ENCODE assay signal across 20 mouse cellular contexts in genomic region chr7:118143123-118143522, GRCm38 (mm10). TPM values are rescaled to one million over a fixed set of nuclear protein-coding genes. Genes with fewer than 3 reads are reported as not detected.
DNase-seq lines count a peak whose midpoint lies in the region; ATAC-seq and TF ChIP-seq lines count a peak whose summit lies in the region.
"Had no signal": no experiment of that assay in that cellular context is flagged by ENCODE, and none has a peak within 500 bp of the region (broad histone marks: within the 10 kb centered on the region; RNA-seq: fewer than 3 reads in every experiment).

No protein-coding gene starts in this region.

- H3K36me3 ChIP-seq in G1E (replicated peaks) = peaks cover 81% of the 10 kb centered on the region
- H3K36me3 ChIP-seq in liver, embryonic 12.5 days = peaks cover 80% of the 10 kb centered on the region
- peaks cover 40% of the 10 kb centered on the region for H3K36me3 ChIP-seq in liver, embryonic 16.5 days (ENCODE audit: control insufficient read depth, insufficient read depth)

- H3K9ac ChIP-seq in liver, embryonic 12.5 days = peak overlapping the region; percentile 12; the same call in 1 of the 2 replicates
- no peak overlapping the region for H3K9ac ChIP-seq in liver, embryonic 16.5 days (ENCODE audit: low read depth, low read length)
- H3K9ac ChIP-seq: embryonic facial prominence, embryonic 12.5 days; forebrain, embryonic 13.5 days; hindbrain, embryonic 13.5 days had no signal

- TF ChIP-seq CTCF in G1E (IDR thresholded peaks at IDR 0.05; ENCODE audit: low read depth, low read length) = no peak
- TF ChIP-seq CTCF in left cerebral cortex, adult 2 months (IDR thresholded peaks at IDR 0.05) = no peak

- ATAC-seq in G1E (ENCODE audit: extremely low read depth, insufficient number of reproducible peaks, low FRiP score, poor library complexity, severe bottlenecking) = peak; percentile 66
- peak; percentile 83 for ATAC-seq in erythroblast, adult 5-6 weeks (replicated peaks; ENCODE audit: low FRiP score, poor library complexity, severe bottlenecking)
- peak; percentile 94 for ATAC-seq in liver, embryonic 12.5 days
- ATAC-seq in liver, embryonic 16.5 days (ENCODE audit: low read depth) = peak; percentile 95
- ATAC-seq: CD4-positive, CD25-positive, alpha-beta regulatory T cell, adult 4 months; forebrain, embryonic 13.5 days; hindbrain, postnatal 0 days had no signal

- no peak for DNase-seq in G1E (ENCODE audit: low spot score)
- no peak for DNase-seq in urinary bladder, postnatal 4 days (ENCODE audit: low spot score in 2 of 2)
- DNase-seq in neural tube, embryonic 10.5 days (ENCODE audit: extremely low spot score, low spot score) = no peak
- no peak for DNase-seq in ovary, adult 18-20 months (ENCODE audit: low spot score)
- DNase-seq in left cerebral cortex, adult 2 months (ENCODE audit: extremely low spot score in 1 of 2, low spot score in 2 of 2) = no peak
- DNase-seq: adrenal gland, postnatal 10 days; B cell, adult 2 months; cerebellum, adult 18-20 months; cerebellum, adult 9-11 months; gastrocnemius, adult 2 months; gastrocnemius, postnatal 25 days; heart, postnatal 14 days had no signal

- no peaks in the 10 kb centered on the region for H3K27me3 ChIP-seq in G1E (ENCODE audit: insufficient read depth, low read length)
- H3K27me3 ChIP-seq in liver, embryonic 12.5 days (replicated peaks) = no peaks in the 10 kb centered on the region
- no peaks in the 10 kb centered on the region for H3K27me3 ChIP-seq in liver, embryonic 16.5 days (ENCODE audit: control insufficient read depth, insufficient read depth, low read depth, low read length)
- H3K27me3 ChIP-seq: embryonic facial prominence, embryonic 12.5 days; forebrain, embryonic 13.5 days; hindbrain, embryonic 13.5 days had no signal

- intact Hi-C loops in left cerebral cortex, adult 2 months (cut with DNase I) = loop anchor here (5.0 kb wide), 1 partner anchor 64 kb away; no protein-coding TSS in a partner anchor

- H3K9me3 ChIP-seq in G1E (replicated peaks) = no peaks in the 10 kb centered on the region
- no peaks in the 10 kb centered on the region for H3K9me3 ChIP-seq in liver, embryonic 12.5 days (replicated peaks)
- H3K9me3 ChIP-seq in liver, embryonic 16.5 days (replicated peaks; ENCODE audit: control insufficient read depth, low read length) = no peaks in the 10 kb centered on the region
- H3K9me3 ChIP-seq: embryonic facial prominence, embryonic 12.5 days; forebrain, embryonic 13.5 days; hindbrain, embryonic 13.5 days had no signal

- WGBS in liver, embryonic 12.5 days (ENCODE audit: insufficient replicate concordance) = 29% methylated on average over 4 of the region's 4 CpGs
- 30% methylated on average over 4 of the region's 4 CpGs for WGBS in liver, embryonic 16.5 days (ENCODE audit: insufficient replicate concordance)

- no peak overlapping the region; the same call in 1 of the 2 replicates for H3K4me3 ChIP-seq in G1E (ENCODE audit: low read depth, low read length)
- H3K4me3 ChIP-seq in liver, embryonic 12.5 days = no peak overlapping the region
- no peak overlapping the region for H3K4me3 ChIP-seq in liver, embryonic 16.5 days (ENCODE audit: low read depth, low read length)
- no peak overlapping the region for H3K4me3 ChIP-seq in left cerebral cortex, adult 2 months
- H3K4me3 ChIP-seq: embryonic facial prominence, embryonic 12.5 days; forebrain, embryonic 13.5 days; gastrocnemius, adult 2 months; hindbrain, embryonic 13.5 days had no signal

- H3K27ac ChIP-seq in liver, embryonic 12.5 days = peak overlapping the region; percentile 71
- H3K27ac ChIP-seq in liver, embryonic 16.5 days (ENCODE audit: low read length) = peak overlapping the region; percentile 58
- no peak overlapping the region for H3K27ac ChIP-seq in left cerebral cortex, adult 2 months
- H3K27ac ChIP-seq: embryonic facial prominence, embryonic 12.5 days; forebrain, embryonic 13.5 days; gastrocnemius, adult 2 months; hindbrain, embryonic 13.5 days; hindbrain, postnatal 0 days had no signal

- peak overlapping the region; percentile 32 for H3K4me2 ChIP-seq in liver, embryonic 12.5 days
- peak overlapping the region; percentile 6 for H3K4me2 ChIP-seq in liver, embryonic 16.5 days (ENCODE audit: low read depth, low read length)
- H3K4me2 ChIP-seq: embryonic facial prominence, embryonic 12.5 days; forebrain, embryonic 13.5 days; hindbrain, embryonic 13.5 days had no signal

- H3K4me1 ChIP-seq in G1E (ENCODE audit: insufficient read depth, low read depth, low read length) = peaks cover 15% of the 10 kb centered on the region
- peaks cover 20% of the 10 kb centered on the region for H3K4me1 ChIP-seq in liver, embryonic 12.5 days
- H3K4me1 ChIP-seq in liver, embryonic 16.5 days (ENCODE audit: control insufficient read depth, low read depth, low read length) = peaks cover 10% of the 10 kb centered on the region
- H3K4me1 ChIP-seq: embryonic facial prominence, embryonic 12.5 days; forebrain, embryonic 13.5 days; hindbrain, embryonic 13.5 days had no signal

RNA-seq across cellular contexts. Expression of gene Arl6ip1, which starts 13.7 kb away (rescaled TPM):
- total RNA-seq in G1E (2014; fragmentation: Nextera tagmentation) (287 and 297 TPM in 2 replicates), G1E (2017) (139 and 169 TPM in 2 replicates)
- 16.7 and 23.3 TPM in 2 replicates for polyA plus RNA-seq in G1E (2012)
- 103 and 110 TPM in 2 replicates for total RNA-seq in erythroblast, adult 5-6 weeks (2015; ENCODE audit: low replicate concordance)
- total RNA-seq in erythroblast, adult 5-6 weeks (2017; ENCODE audit: low replicate concordance) = 82.2 and 113 TPM in 2 replicates
- 254 and 292 TPM in 2 replicates for polyA plus RNA-seq in liver, embryonic 12.5 days (2016; fragmentation: Nextera tagmentation; extraction: Ambion mirVana)
- 283 and 300 TPM in 2 replicates for polyA plus RNA-seq in liver, embryonic 16.5 days (2015; fragmentation: Nextera tagmentation; extraction: Ambion mirVana)
- total RNA-seq in left cerebral cortex, adult 2 months (2021) = 100 to 1,000 TPM; 245 to 246 TPM

RNA-seq across cellular contexts. Expression of gene Rps15a, which starts 27.1 kb away (rescaled TPM):
- 994 and 1,062 TPM in 2 replicates for total RNA-seq in G1E (2014; fragmentation: Nextera tagmentation)
- total RNA-seq in G1E (2017) = 1,114 and 1,598 TPM in 2 replicates
- polyA plus RNA-seq in G1E (2012) = 15.2 and 16.0 TPM in 2 replicates
- 430 and 606 TPM in 2 replicates for total RNA-seq in erythroblast, adult 5-6 weeks (2015; ENCODE audit: low replicate concordance)
- 197 and 317 TPM in 2 replicates for total RNA-seq in erythroblast, adult 5-6 weeks (2017; ENCODE audit: low replicate concordance)
- 565 and 598 TPM in 2 replicates for polyA plus RNA-seq in liver, embryonic 12.5 days (2016; fragmentation: Nextera tagmentation; extraction: Ambion mirVana)
- 351 and 403 TPM in 2 replicates for polyA plus RNA-seq in liver, embryonic 16.5 days (2015; fragmentation: Nextera tagmentation; extraction: Ambion mirVana)
- total RNA-seq in left cerebral cortex, adult 2 months (2021) = 100 to 1,000 TPM; 344 to 347 TPM
